Comparison of ENCODE assay signal across 14 mouse cellular contexts in genomic region chr4:155140150-155140549, GRCm38 (mm10). TPM values are rescaled to one million over a fixed set of nuclear protein-coding genes. Genes with fewer than 3 reads are reported as not detected.
DNase-seq lines count a peak whose midpoint lies in the region; ATAC-seq lines count a peak whose summit lies in the region.
"Had no signal": no experiment of that assay in that cellular context is flagged by ENCODE, and none has a peak within 500 bp of the region (broad histone marks: within the 10 kb centered on the region; RNA-seq: fewer than 3 reads in every experiment).

No protein-coding gene starts in this region.

- H3K4me1 ChIP-seq in heart, embryonic 12.5 days (replicated peaks): peaks cover 59% of the 10 kb centered on the region
- peaks cover 46% of the 10 kb centered on the region for H3K4me1 ChIP-seq in kidney, embryonic 16.5 days (ENCODE audit: insufficient read depth, low read length)
- H3K4me1 ChIP-seq in embryonic facial prominence, embryonic 15.5 days: peaks cover 63% of the 10 kb centered on the region
- H3K4me1 ChIP-seq in limb, embryonic 15.5 days: peaks cover 93% of the 10 kb centered on the region

- WGBS in heart, embryonic 12.5 days: 55% methylated on average over 2 of the region's 2 CpGs
- WGBS in kidney, embryonic 16.5 days: 65% methylated on average over 2 of the region's 2 CpGs
- 51% methylated on average over 2 of the region's 2 CpGs for WGBS in embryonic facial prominence, embryonic 15.5 days
- 49% methylated on average over 2 of the region's 2 CpGs for WGBS in limb, embryonic 15.5 days

- no peaks in the 10 kb centered on the region for H3K27me3 ChIP-seq in heart, embryonic 12.5 days (replicated peaks)
- H3K27me3 ChIP-seq in kidney, embryonic 16.5 days (ENCODE audit: insufficient read depth, low read length): no peaks in the 10 kb centered on the region
- H3K27me3 ChIP-seq in embryonic facial prominence, embryonic 15.5 days: no peaks in the 10 kb centered on the region
- no peaks in the 10 kb centered on the region for H3K27me3 ChIP-seq in limb, embryonic 15.5 days
- H3K27me3 ChIP-seq: liver, embryonic 12.5 days had no signal

- 0 out of 2 replicates have a peak overlapping the region, but pooled peaks have one; percentile 13 for H3K9ac ChIP-seq in heart, embryonic 12.5 days
- H3K9ac ChIP-seq in kidney, embryonic 16.5 days (replicated peaks; ENCODE audit: low read length): no peak overlapping the region
- no peak overlapping the region for H3K9ac ChIP-seq in embryonic facial prominence, embryonic 15.5 days
- no peak overlapping the region for H3K9ac ChIP-seq in limb, embryonic 15.5 days
- H3K9ac ChIP-seq: forebrain, postnatal 0 days; hindbrain, embryonic 14.5 days; liver, embryonic 12.5 days had no signal

- H3K9me3 ChIP-seq in heart, embryonic 12.5 days (replicated peaks): no peaks in the 10 kb centered on the region
- H3K9me3 ChIP-seq in kidney, embryonic 16.5 days (ENCODE audit: low read length): no peaks in the 10 kb centered on the region
- H3K9me3 ChIP-seq in embryonic facial prominence, embryonic 15.5 days (replicated peaks): no peaks in the 10 kb centered on the region
- no peaks in the 10 kb centered on the region for H3K9me3 ChIP-seq in limb, embryonic 15.5 days
- H3K9me3 ChIP-seq: G1E; liver, embryonic 12.5 days had no signal

- no peak for ATAC-seq in heart, embryonic 12.5 days (ENCODE audit: insufficient number of reproducible peaks, low FRiP score)
- ATAC-seq in kidney, embryonic 16.5 days (ENCODE audit: low FRiP score, low TSS enrichment): no peak
- no peak for ATAC-seq in embryonic facial prominence, embryonic 15.5 days (ENCODE audit: insufficient number of reproducible peaks, low FRiP score, low TSS enrichment, low read depth)
- ATAC-seq in limb, embryonic 15.5 days (ENCODE audit: insufficient number of reproducible peaks, low FRiP score, low TSS enrichment, low read depth): no peak
- ATAC-seq: forebrain, postnatal 0 days; liver, embryonic 12.5 days had no signal

- DNase-seq in heart, adult 18-20 months: no peak
- no peak for DNase-seq in kidney, postnatal 10 days
- DNase-seq in frontal cortex, postnatal 14 days (ENCODE audit: low spot score in 2 of 2): no peak
- DNase-seq: forebrain, postnatal 0 days; gastrocnemius, postnatal 25 days; right cerebral cortex, postnatal 4 days had no signal

- no peak overlapping the region for H3K4me3 ChIP-seq in heart, embryonic 12.5 days
- no peak overlapping the region for H3K4me3 ChIP-seq in kidney, embryonic 16.5 days (ENCODE audit: low read length)
- no peak overlapping the region for H3K4me3 ChIP-seq in embryonic facial prominence, embryonic 15.5 days (replicated peaks)
- H3K4me3 ChIP-seq in limb, embryonic 15.5 days: no peak overlapping the region
- H3K4me3 ChIP-seq: erythroblast, embryonic 14.5 days; liver, embryonic 12.5 days had no signal

- no peaks in the 10 kb centered on the region for H3K36me3 ChIP-seq in heart, embryonic 12.5 days
- no peaks in the 10 kb centered on the region for H3K36me3 ChIP-seq in kidney, embryonic 16.5 days (ENCODE audit: insufficient read depth, low read length)
- H3K36me3 ChIP-seq in embryonic facial prominence, embryonic 15.5 days: no peaks in the 10 kb centered on the region
- no peaks in the 10 kb centered on the region for H3K36me3 ChIP-seq in limb, embryonic 15.5 days
- H3K36me3 ChIP-seq: G1E; liver, embryonic 12.5 days had no signal

- no peak overlapping the region for H3K4me2 ChIP-seq in heart, embryonic 12.5 days
- H3K4me2 ChIP-seq in kidney, embryonic 16.5 days (replicated peaks; ENCODE audit: low read depth, low read length): no peak overlapping the region
- H3K4me2 ChIP-seq in embryonic facial prominence, embryonic 15.5 days (replicated peaks): no peak overlapping the region
- H3K4me2 ChIP-seq in limb, embryonic 15.5 days: no peak overlapping the region
- H3K4me2 ChIP-seq: hindbrain, embryonic 14.5 days; liver, embryonic 12.5 days had no signal

- no peak overlapping the region for H3K27ac ChIP-seq in heart, embryonic 12.5 days (ENCODE audit: poor library complexity, severe bottlenecking)
- H3K27ac ChIP-seq in kidney, embryonic 16.5 days (ENCODE audit: low read length): peak overlapping the region; percentile 4; the same call in 1 of the 2 replicates
- 0 out of 2 replicates have a peak overlapping the region, but pooled peaks have one; percentile 48 for H3K27ac ChIP-seq in embryonic facial prominence, embryonic 15.5 days (replicated peaks)
- peak overlapping the region; percentile 78 for H3K27ac ChIP-seq in limb, embryonic 15.5 days
- H3K27ac ChIP-seq: hindbrain, embryonic 14.5 days; liver, embryonic 12.5 days had no signal

RNA-seq across cellular contexts. Expression of gene Morn1, which starts 53.8 kb away (rescaled TPM):
- 3.1 and 3.9 TPM in 2 replicates for polyA plus RNA-seq in heart, embryonic 12.5 days (2016; fragmentation: Nextera tagmentation; extraction: Ambion mirVana)
- total RNA-seq in heart, adult 18-20 months (2021): 1 to 10 TPM; 1.0 to 2.3 TPM
- 5.9 and 7.0 TPM in 2 replicates for polyA plus RNA-seq in kidney, embryonic 16.5 days (2015; fragmentation: Nextera tagmentation; extraction: Ambion mirVana)
- polyA plus RNA-seq in embryonic facial prominence, embryonic 15.5 days (2015; fragmentation: Nextera tagmentation; extraction: Ambion mirVana): 7.7 and 8.7 TPM in 2 replicates
- 5.0 and 6.2 TPM in 2 replicates for polyA plus RNA-seq in limb, embryonic 15.5 days (2015; fragmentation: Nextera tagmentation; extraction: Ambion mirVana)

RNA-seq across cellular contexts. Expression of gene Rer1, which starts 54.0 kb away (rescaled TPM):
- 136 and 144 TPM in 2 replicates for polyA plus RNA-seq in heart, embryonic 12.5 days (2016; fragmentation: Nextera tagmentation; extraction: Ambion mirVana)
- total RNA-seq in heart, adult 18-20 months (2021): 10 to 100 TPM; 72.0 to 75.8 TPM
- polyA plus RNA-seq in kidney, embryonic 16.5 days (2015; fragmentation: Nextera tagmentation; extraction: Ambion mirVana): 158 and 162 TPM in 2 replicates
- 157 and 164 TPM in 2 replicates for polyA plus RNA-seq in embryonic facial prominence, embryonic 15.5 days (2015; fragmentation: Nextera tagmentation; extraction: Ambion mirVana)
- 170 and 176 TPM in 2 replicates for polyA plus RNA-seq in limb, embryonic 15.5 days (2015; fragmentation: Nextera tagmentation; extraction: Ambion mirVana)
